Mouse (Mus musculus) layer of hippocampus, adult 8-10 months (tissue): ENCODE measurements around the gene Xrcc5. TPM values are rescaled to one million over a fixed set of nuclear protein-coding genes. Genes with fewer than 3 reads are reported as not detected.

Source experiments
- DNase-seq, 2 experiments: peaks; one replicate each; pipeline ENCODE4 v3.0.0; 2022; ENCODE audit warnings: low spot score in 2 of 2
- total RNA-seq, 4 experiments: library from RNA; stranded (reverse); gene quantifications; 2 replicates each; pipeline ENCODE4 v1.2.4; 2022

The Xrcc5 gene
- total RNA-seq: 10 to 100 TPM; 16.1 to 19.2 (median 16.6) TPM

- DNase-seq: peak; percentile 92 to 95
Measured at GRCm38 (mm10) chr1:72307317-72307798, at the start of gene Xrcc5. Gene Xrcc5, plus strand, starts transcription at chr1:72307421.

DNA sequence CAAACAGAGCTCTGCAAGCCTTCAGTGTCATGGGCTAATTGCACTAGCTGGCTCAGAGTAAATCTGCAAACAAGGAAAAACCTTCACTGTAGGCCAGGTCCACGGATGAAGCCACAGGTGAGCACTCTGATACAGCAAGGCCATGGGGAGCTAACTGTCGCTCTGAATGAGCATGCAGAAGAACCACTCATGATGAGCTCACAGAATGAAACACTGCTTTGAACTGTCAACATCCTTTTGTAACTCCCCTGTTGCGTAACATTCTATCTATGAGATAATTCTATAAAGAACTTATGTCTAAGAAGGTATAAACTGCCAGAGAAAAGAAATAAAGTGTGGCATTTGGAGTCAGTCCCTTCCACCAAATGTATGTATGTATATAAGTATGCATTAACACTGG, 44.1 kb upstream of the Xrcc5 start:
- DNase-seq: no peak

GRCm38 (mm10) chr1:72278085-72278484, 29.1 kb upstream of the Xrcc5 start:
- DNase-seq: no peak

- DNase-seq: no peak
Measured at GRCm38 (mm10) chr1:72282604-72283003, 24.6 kb upstream of the Xrcc5 start.

- peak; percentile 88 to 90 for DNase-seq
Measured at GRCm38 (mm10) chr1:72283992-72284485, 23.2 kb upstream of the Xrcc5 start, which contains the start of the genes Pecr and Tmem169. Gene Pecr, minus strand, starts transcription at chr1:72284314. Gene Tmem169, plus strand, starts transcription at chr1:72284369.

DNA sequence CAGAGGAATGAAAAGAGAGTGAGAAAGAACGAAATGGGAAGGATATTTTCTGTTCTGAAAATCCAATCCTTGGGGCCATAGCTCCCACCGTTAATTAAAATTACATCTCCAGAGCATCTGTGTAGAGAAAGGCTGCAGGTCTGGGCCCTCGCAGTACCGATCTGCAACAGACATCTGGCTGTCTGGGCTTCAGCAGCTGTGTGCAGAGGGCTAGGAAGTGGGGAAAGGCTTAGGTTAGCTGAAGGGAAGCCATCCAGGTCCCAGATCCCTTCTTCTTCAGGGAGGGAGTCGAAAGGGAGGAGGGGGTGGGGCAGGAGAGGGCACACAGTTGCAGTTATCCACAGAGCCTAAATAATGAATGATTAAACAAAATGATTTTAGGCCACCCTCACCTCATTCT, 22.7 kb upstream of the Xrcc5 start:
- DNase-seq: no peak

DNA sequence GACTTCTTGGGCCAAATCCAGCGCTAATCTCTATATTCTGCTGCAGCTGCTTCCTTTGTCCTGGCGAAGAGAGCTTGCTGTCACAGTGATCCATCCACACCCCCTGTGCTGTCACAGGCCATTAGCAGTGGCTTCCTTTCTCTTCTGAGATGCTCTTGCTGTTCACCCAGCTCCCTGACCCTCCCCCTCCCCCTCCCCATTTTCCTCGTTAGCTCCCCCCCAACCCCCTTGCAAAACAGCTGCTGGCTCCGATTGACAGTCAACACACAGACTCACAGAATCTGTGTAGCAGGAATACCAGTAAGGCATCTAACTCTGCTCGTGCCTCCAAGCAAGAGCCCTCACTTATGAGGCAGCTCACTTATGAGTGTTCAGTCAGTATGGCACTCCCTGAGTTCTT, 20.3 kb upstream of the Xrcc5 start:
- DNase-seq: no peak

GRCm38 (mm10) chr1:72287893-72288292, 19.3 kb upstream of the Xrcc5 start:
- DNase-seq: no peak

GRCm38 (mm10) chr1:72288527-72289150, 18.6 kb upstream of the Xrcc5 start:
- DNase-seq: no peak

GRCm38 (mm10) chr1:72290896-72291295, 16.3 kb upstream of the Xrcc5 start:
- DNase-seq: no peak

GRCm38 (mm10) chr1:72291421-72291820, 15.8 kb upstream of the Xrcc5 start:
- no peak for DNase-seq

- no peak for DNase-seq
Measured at GRCm38 (mm10) chr1:72291925-72292324, 15.3 kb upstream of the Xrcc5 start.

DNA sequence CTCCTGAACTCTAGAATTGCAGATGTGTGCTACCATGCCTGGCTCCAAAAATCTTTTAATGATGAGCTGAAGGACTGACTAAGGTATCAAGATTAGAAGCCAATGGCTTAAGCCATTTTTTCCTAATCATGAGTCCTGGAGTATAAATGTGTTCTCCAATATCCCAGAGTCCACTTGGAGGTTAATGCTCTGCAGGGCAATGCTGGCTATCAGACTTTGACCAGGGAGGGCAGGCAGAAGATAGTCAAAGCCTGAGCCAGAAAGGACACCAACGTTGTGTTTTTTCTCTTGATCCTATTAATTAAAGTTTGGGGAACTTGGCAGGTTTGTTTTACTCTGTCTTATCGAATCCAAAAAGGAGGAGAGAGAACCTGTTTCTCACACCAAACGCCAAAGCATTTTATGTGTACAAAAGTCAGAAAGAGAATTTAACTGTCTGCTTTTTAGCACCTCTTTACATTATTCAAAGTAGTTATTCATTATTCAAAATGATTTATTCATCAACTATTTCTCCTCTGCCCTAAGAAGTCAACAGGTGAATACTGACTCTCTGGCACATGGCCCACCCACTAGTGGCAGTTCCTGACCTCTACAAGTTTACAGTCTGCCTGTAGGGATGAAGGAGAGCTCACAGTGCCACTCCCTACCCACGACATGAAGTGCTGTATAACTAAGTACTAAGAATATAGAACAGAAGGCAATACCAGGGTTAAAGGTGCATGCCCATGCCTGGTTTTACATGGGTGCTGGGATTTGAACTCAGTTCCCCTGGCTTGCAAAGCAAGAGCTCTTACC, 13.2 kb upstream of the Xrcc5 start:
- no peak for DNase-seq

- DNase-seq: peak in 1 of 2 experiments; percentile 21
Measured at GRCm38 (mm10) chr1:72295746-72296145, 11.5 kb upstream of the Xrcc5 start.

GRCm38 (mm10) chr1:72301845-72302244, 5.4 kb upstream of the Xrcc5 start:
- no peak for DNase-seq

DNA sequence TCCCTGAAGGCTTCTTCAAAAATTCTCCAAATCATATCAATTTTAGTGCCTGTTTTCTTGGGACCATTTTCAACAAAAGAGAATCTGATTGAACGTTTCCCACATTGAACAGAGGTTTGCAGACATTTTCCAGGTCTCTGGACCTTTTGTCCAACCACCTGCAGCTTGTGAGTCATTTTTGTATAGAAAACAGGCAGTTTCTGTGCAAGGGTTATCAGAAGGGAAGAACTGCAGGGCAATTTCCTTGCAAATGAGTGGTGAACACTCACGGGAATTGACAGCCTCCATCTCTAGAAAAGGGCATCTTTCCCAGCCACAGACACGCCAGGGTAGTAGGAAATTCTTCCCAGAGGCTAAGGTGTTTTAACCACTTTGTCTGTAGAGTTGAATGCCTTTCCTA, 980 bp upstream of the Xrcc5 start:
- no peak for DNase-seq

GRCm38 (mm10) chr1:72306679-72307181, 491 bp upstream of the Xrcc5 start:
- DNase-seq: no peak

DNA sequence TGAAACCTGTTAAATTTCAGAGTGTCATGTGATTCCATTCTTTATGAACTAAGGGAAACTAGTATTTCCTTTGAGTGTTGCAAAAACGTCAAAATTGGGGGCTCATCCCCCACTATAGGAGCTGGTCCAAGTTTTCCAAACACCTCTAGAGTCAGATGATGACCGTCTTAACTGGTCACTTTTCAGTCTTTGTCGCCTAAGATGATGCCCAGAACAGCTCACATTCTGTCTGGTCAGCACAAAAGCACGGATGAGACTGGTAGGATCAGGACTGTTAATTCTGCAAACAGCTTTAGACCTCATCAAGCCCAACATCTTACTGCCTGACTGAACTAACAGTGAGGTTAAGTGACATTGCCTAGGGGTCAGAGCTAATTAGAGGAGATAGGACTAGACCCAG, 1.7 kb downstream of the Xrcc5 start:
- no peak for DNase-seq

- no peak for DNase-seq
Measured at GRCm38 (mm10) chr1:72309744-72310424, 2.7 kb downstream of the Xrcc5 start.

DNA sequence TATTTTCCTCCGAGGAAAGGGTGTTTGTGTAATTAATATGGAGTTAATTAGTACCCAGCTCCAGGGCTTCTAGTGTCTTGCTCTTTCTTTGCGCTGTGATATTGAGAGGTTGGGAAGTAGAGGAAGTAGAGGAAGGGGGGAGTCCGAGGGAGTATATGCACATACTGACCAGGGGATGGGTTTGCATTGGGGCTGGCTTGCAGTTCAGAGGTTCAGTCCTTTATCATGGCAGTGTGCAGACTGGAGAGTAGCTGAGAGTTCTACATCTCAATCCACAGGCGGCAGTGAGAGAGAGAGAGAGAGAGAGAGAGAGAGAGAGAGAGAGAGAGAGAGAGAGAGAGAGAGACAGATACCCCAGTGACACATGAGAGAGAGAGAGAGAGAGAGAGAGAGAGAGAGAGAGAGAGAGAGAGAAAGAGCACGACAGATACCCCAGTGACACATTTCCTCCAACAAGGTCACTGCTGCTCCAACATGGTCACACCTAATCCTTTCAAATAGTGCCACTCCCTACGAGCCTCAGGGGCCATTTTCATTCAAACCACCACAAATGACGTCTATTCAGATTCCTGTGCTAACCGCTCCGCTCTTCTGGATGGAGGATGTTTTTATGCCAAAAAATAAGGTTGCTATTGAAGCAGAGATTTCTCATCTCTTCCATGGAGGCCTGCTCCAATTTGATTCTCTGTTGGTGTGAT, 5.6 kb downstream of the Xrcc5 start:
- no peak for DNase-seq

DNA sequence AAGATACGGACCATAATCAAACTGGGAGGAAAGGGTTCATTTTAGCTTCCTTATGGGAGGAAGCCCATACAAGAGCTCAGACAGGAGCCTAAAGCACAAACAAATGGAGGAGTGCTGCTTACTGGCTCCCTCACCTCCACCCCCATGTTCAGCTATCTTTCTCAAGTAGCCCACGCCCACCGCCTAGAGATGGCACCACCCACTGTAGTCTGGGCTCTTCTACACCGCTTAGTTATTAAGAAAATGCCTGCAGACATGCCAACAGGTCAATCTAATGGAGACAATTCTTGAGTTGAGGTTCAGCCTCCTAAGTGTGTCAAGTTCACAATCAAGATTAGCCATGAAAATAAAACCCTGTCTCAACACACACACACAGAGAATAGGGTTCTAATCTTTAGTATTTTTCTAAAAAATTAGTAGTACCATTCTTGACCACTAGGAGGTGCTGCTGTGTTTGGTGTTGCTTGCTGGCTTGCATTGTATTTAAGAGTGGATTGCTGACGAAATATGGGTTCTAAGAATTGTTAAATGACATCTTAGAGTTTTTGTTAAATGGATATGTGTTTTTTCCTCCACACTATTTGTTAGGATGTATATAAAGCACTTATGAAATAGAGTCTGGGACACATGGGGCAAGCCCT, 6.3 kb downstream of the Xrcc5 start:
- DNase-seq: no peak
